Mouse (Mus musculus): ENCODE data around the gene Ctdsp2. TPM values are rescaled to one million over a fixed set of nuclear protein-coding genes. Genes with fewer than 3 reads are reported as not detected.
A peak's percentile ranks its signal among the peaks of the same experiment; 100 is the strongest.

Gene Ctdsp2
- polyA plus RNA-seq, 1 experiment from 2014 or later: 112 TPM

MicroRNA genes within 50 kb of the gene (microRNA counts, 519-probe panel; counts per million panel counts)
- microRNA mmu-miR-26a: 2,034 counts per million, percentile 5 among the panel's probes with 10 or more counts
- microRNA mmu-miR-546: not detected

Small RNA genes lying within 50 kb of the gene (microRNA-seq; reads per million reads assigned to microRNA genes)
- gene Mir26a-2: 63.1 reads per million, percentile 47 among the genes with 10 or more reads in this experiment
- 1.3 reads per million for gene Mir546

Other genes starting within 250 kb of the Ctdsp2 start
- gene Atp23, start 77.4 kb upstream of the Ctdsp2 start, polyA plus RNA-seq (2014; fragmentation: Nextera tagmentation; extraction: Ambion mirVana): 22.7 and 26.8 TPM in 2 replicates
- 0.19 and 0.20 TPM in 2 replicates for gene Avil, start 22.0 kb downstream of the Ctdsp2 start, polyA plus RNA-seq (2014; fragmentation: Nextera tagmentation; extraction: Ambion mirVana)
- gene Tsfm, start 52.1 kb downstream of the Ctdsp2 start, polyA plus RNA-seq (2014; fragmentation: Nextera tagmentation; extraction: Ambion mirVana): 90.5 and 98.2 TPM in 2 replicates
- 69.5 and 78.1 TPM in 2 replicates for gene Mettl1, start 62.7 kb downstream of the Ctdsp2 start, polyA plus RNA-seq (2014; fragmentation: Nextera tagmentation; extraction: Ambion mirVana)
- gene Eef1akmt3, start 62.8 kb downstream of the Ctdsp2 start, polyA plus RNA-seq (2014; fragmentation: Nextera tagmentation; extraction: Ambion mirVana): 0.39 and 0.89 TPM in 2 replicates
- gene Cyp27b1, start 69.5 kb downstream of the Ctdsp2 start, polyA plus RNA-seq (2014; fragmentation: Nextera tagmentation; extraction: Ambion mirVana): 0.36 and 0.41 TPM in 2 replicates
- 1.5 and 2.6 TPM in 2 replicates for gene March9, start 81.5 kb downstream of the Ctdsp2 start, polyA plus RNA-seq (2014; fragmentation: Nextera tagmentation; extraction: Ambion mirVana)
- 2,221 and 2,763 TPM in 2 replicates for gene Cdk4, start 84.8 kb downstream of the Ctdsp2 start, polyA plus RNA-seq (2014; fragmentation: Nextera tagmentation; extraction: Ambion mirVana)
- gene Tspan31, start 91.5 kb downstream of the Ctdsp2 start, polyA plus RNA-seq (2014; fragmentation: Nextera tagmentation; extraction: Ambion mirVana): 106 and 153 TPM in 2 replicates
- gene Agap2, start 96.6 kb downstream of the Ctdsp2 start, polyA plus RNA-seq (2014; fragmentation: Nextera tagmentation; extraction: Ambion mirVana): 0.07 and 0.61 TPM in 2 replicates
- 31.4 and 47.5 TPM in 2 replicates for gene Os9, start 142.4 kb downstream of the Ctdsp2 start, polyA plus RNA-seq (2014; fragmentation: Nextera tagmentation; extraction: Ambion mirVana)
- gene B4galnt1, start 186.5 kb downstream of the Ctdsp2 start, polyA plus RNA-seq (2014; fragmentation: Nextera tagmentation; extraction: Ambion mirVana): 6.2 and 8.7 TPM in 2 replicates
- gene Slc26a10, start 201.9 kb downstream of the Ctdsp2 start, polyA plus RNA-seq (2014; fragmentation: Nextera tagmentation; extraction: Ambion mirVana): 2.0 and 2.3 TPM in 2 replicates
- gene Arhgef25, start 211.4 kb downstream of the Ctdsp2 start, polyA plus RNA-seq (2014; fragmentation: Nextera tagmentation; extraction: Ambion mirVana): 31.0 and 32.9 TPM in 2 replicates
- 107 and 117 TPM in 2 replicates for gene Dtx3, start 217.0 kb downstream of the Ctdsp2 start, polyA plus RNA-seq (2014; fragmentation: Nextera tagmentation; extraction: Ambion mirVana)
- gene Pip4k2c, start 232.9 kb downstream of the Ctdsp2 start, polyA plus RNA-seq (2014; fragmentation: Nextera tagmentation; extraction: Ambion mirVana): 19.2 and 31.0 TPM in 2 replicates